Mouse (Mus musculus) lung, postnatal 0 days (tissue): ENCODE data around the gene Rorb.

ENCODE experiments used
- CTCF ChIP-seq: IDR thresholded peaks from 2 replicates; pipeline ENCODE4 v1.5.1; 2016; ENCODE audit warnings: antibody characterized with exemption, mild to moderate bottlenecking
- EP300 ChIP-seq: IDR thresholded peaks from 2 replicates; pipeline ENCODE4 v1.6.1; 2016; ENCODE audit warnings: antibody characterized with exemption, mild to moderate bottlenecking, control low read depth

GRCm38 (mm10) chr19:18902041-18902693, 208.8 kb downstream of the Rorb start:
- TF ChIP-seq CTCF (no peak), EP300 (no peak)
